12 mouse cellular contexts compared by ENCODE assay signal in the genomic region with DNA sequence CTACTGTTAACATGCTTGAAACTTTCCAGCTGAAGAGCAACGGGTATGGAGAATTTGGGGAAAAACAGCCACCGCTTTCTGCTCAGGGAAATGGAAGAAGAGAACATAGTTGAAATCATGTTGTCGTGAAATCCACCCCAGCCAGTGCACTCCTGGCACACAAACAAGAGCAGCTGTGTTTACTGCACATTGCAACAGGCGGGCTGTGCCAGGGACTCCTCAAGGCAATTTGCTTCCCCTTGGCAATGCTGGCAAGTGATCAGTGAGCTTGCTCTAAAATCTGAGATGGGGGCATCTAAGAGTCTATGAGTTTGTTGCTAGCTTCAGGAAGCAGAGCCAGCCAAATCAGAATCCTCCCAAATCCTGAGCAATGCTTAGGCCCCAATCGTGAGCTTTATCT. TPM values are rescaled to one million over a fixed set of nuclear protein-coding genes. Genes with fewer than 3 reads are reported as not detected.
A peak's percentile ranks its signal among the peaks of the same experiment; 100 is the strongest.
DNase-seq lines count a peak whose midpoint lies in the region; ATAC-seq and TF ChIP-seq lines count a peak whose summit lies in the region.
"Had no signal": no experiment of that assay in that cellular context is flagged by ENCODE, and none has a peak within 500 bp of the region (broad histone marks: within the 10 kb centered on the region; RNA-seq: fewer than 3 reads in every experiment).

No protein-coding gene starts in this region.

- H3K4me3 ChIP-seq in limb, embryonic 14.5 days (replicated peaks; ENCODE audit: low read length) = no peak overlapping the region
- H3K4me3 ChIP-seq in limb, embryonic 10.5 days = no peak overlapping the region
- no peak overlapping the region for H3K4me3 ChIP-seq in neural tube, embryonic 15.5 days (replicated peaks)
- H3K4me3 ChIP-seq in intestine, embryonic 16.5 days (ENCODE audit: low read length) = no peak overlapping the region

- H3K4me2 ChIP-seq in limb, embryonic 14.5 days (replicated peaks; ENCODE audit: low read depth, low read length, severe bottlenecking) = no peak overlapping the region
- H3K4me2 ChIP-seq in neural tube, embryonic 15.5 days = no peak overlapping the region
- no peak overlapping the region for H3K4me2 ChIP-seq in intestine, embryonic 16.5 days (ENCODE audit: low read depth, low read length)

- no peaks in the 10 kb centered on the region for H3K27me3 ChIP-seq in limb, embryonic 14.5 days (ENCODE audit: control insufficient read depth, insufficient read depth, low read length)
- no peaks in the 10 kb centered on the region for H3K27me3 ChIP-seq in limb, embryonic 10.5 days (ENCODE audit: low read depth, poor library complexity, severe bottlenecking)
- H3K27me3 ChIP-seq in neural tube, embryonic 15.5 days (replicated peaks) = no peaks in the 10 kb centered on the region
- H3K27me3 ChIP-seq in intestine, embryonic 16.5 days (replicated peaks; ENCODE audit: control insufficient read depth, insufficient read depth, low read length) = no peaks in the 10 kb centered on the region

- DNase-seq in limb, embryonic 14.5 days (ENCODE audit: low spot score) = peak; percentile 15
- DNase-seq in limb, embryonic 10.5 days (ENCODE audit: low spot score) = no peak
- peak; percentile 57 for DNase-seq in layer of hippocampus, adult 11-12 months (ENCODE audit: low spot score)
- DNase-seq in left cerebral cortex, postnatal 14 days (ENCODE audit: low spot score in 2 of 2) = peak; percentile 46 to 59
- DNase-seq in right cerebral cortex, postnatal 10 days (ENCODE audit: low spot score in 2 of 2) = peak; percentile 69 to 72
- DNase-seq: adrenal gland, adult 8-10 months; embryo, embryonic 11 days; liver had no signal

- no peak for ATAC-seq in limb, embryonic 14.5 days (ENCODE audit: low FRiP score, low read depth)
- ATAC-seq in neural tube, embryonic 15.5 days (ENCODE audit: low FRiP score) = no peak
- ATAC-seq in intestine, embryonic 16.5 days = no peak

- H3K27ac ChIP-seq in limb, embryonic 14.5 days (replicated peaks; ENCODE audit: low read depth, low read length) = no peak overlapping the region
- no peak overlapping the region for H3K27ac ChIP-seq in limb, embryonic 10.5 days
- no peak overlapping the region for H3K27ac ChIP-seq in neural tube, embryonic 15.5 days (replicated peaks)
- no peak overlapping the region for H3K27ac ChIP-seq in intestine, embryonic 16.5 days (ENCODE audit: low read length)

- H3K9me3 ChIP-seq in limb, embryonic 14.5 days (ENCODE audit: control insufficient read depth, low read length) = no peaks in the 10 kb centered on the region
- no peaks in the 10 kb centered on the region for H3K9me3 ChIP-seq in limb, embryonic 10.5 days (replicated peaks)
- no peaks in the 10 kb centered on the region for H3K9me3 ChIP-seq in neural tube, embryonic 15.5 days (replicated peaks)
- no peaks in the 10 kb centered on the region for H3K9me3 ChIP-seq in intestine, embryonic 16.5 days (ENCODE audit: control insufficient read depth, low read length)

- WGBS in limb, embryonic 14.5 days = 72% methylated on average over 5 of the region's 5 CpGs
- WGBS in limb, embryonic 10.5 days = 90% methylated on average over 5 of the region's 5 CpGs
- 88% methylated on average over 5 of the region's 5 CpGs for WGBS in neural tube, embryonic 15.5 days
- WGBS in intestine, embryonic 16.5 days = 75% methylated on average over 5 of the region's 5 CpGs

- H3K36me3 ChIP-seq in limb, embryonic 14.5 days (ENCODE audit: control insufficient read depth, insufficient read depth, low read length) = no peaks in the 10 kb centered on the region
- H3K36me3 ChIP-seq in limb, embryonic 10.5 days = no peaks in the 10 kb centered on the region
- H3K36me3 ChIP-seq in neural tube, embryonic 15.5 days = no peaks in the 10 kb centered on the region
- H3K36me3 ChIP-seq in intestine, embryonic 16.5 days (ENCODE audit: control insufficient read depth, insufficient read depth, low read length) = no peaks in the 10 kb centered on the region

- H3K4me1 ChIP-seq in limb, embryonic 14.5 days (ENCODE audit: control insufficient read depth, insufficient read depth, low read length) = no peaks in the 10 kb centered on the region
- no peaks in the 10 kb centered on the region for H3K4me1 ChIP-seq in limb, embryonic 10.5 days
- no peaks in the 10 kb centered on the region for H3K4me1 ChIP-seq in neural tube, embryonic 15.5 days
- no peaks in the 10 kb centered on the region for H3K4me1 ChIP-seq in intestine, embryonic 16.5 days (ENCODE audit: control insufficient read depth, insufficient read depth, low read length)

- TF ChIP-seq POLR2A in limb, embryonic 14.5 days (IDR thresholded peaks at IDR 0.05; ENCODE audit: borderline replicate concordance, extremely low read depth, insufficient read depth, insufficient read length) = no peak

- intact Hi-C loops in left cerebral cortex, postnatal 14 days (cut with DNase I) = no loop called here

- no peak overlapping the region for H3K9ac ChIP-seq in limb, embryonic 14.5 days (ENCODE audit: low read depth, low read length, severe bottlenecking)
- no peak overlapping the region for H3K9ac ChIP-seq in neural tube, embryonic 15.5 days (replicated peaks)
- H3K9ac ChIP-seq in intestine, embryonic 16.5 days (ENCODE audit: low read depth, low read length) = no peak overlapping the region

RNA-seq across cellular contexts. Expression of a gene that starts 5.6 kb away (rescaled TPM):
- not detected in 2 replicates for polyA plus RNA-seq in limb, embryonic 14.5 days (2012; rRNA removed)
- not detected in 2 replicates for polyA plus RNA-seq in limb, embryonic 14.5 days (2014; fragmentation: Nextera tagmentation; extraction: Ambion mirVana)
- not detected in 2 replicates for polyA plus RNA-seq in limb, embryonic 10.5 days (2016; fragmentation: Nextera tagmentation; extraction: Ambion mirVana)
- total RNA-seq in left cerebral cortex, postnatal 14 days (2021) = not detected
- polyA plus RNA-seq in neural tube, embryonic 15.5 days (2015; fragmentation: Nextera tagmentation; extraction: Ambion mirVana) = 0.09 TPM in 1 of 2 replicates, not detected in the other
- 0.09 and 0.31 TPM in 2 replicates for polyA plus RNA-seq in intestine, embryonic 16.5 days (2015; fragmentation: Nextera tagmentation; extraction: Ambion mirVana)
- total RNA-seq: gastrocnemius, postnatal 4 days; MEL had no signal

RNA-seq across cellular contexts. Expression of a gene that starts 13.3 kb away (rescaled TPM):
- polyA plus RNA-seq in limb, embryonic 14.5 days (2012; rRNA removed) = 0.04 and 0.34 TPM in 2 replicates
- polyA plus RNA-seq in limb, embryonic 14.5 days (2014; fragmentation: Nextera tagmentation; extraction: Ambion mirVana) = not detected in 2 replicates
- 0.09 TPM in 1 of 2 replicates, not detected in the other for polyA plus RNA-seq in limb, embryonic 10.5 days (2016; fragmentation: Nextera tagmentation; extraction: Ambion mirVana)
- total RNA-seq in left cerebral cortex, postnatal 14 days (2021) = not detected
- 0.42 and 3.6 TPM in 2 replicates for polyA plus RNA-seq in neural tube, embryonic 15.5 days (2015; fragmentation: Nextera tagmentation; extraction: Ambion mirVana)
- 53.8 and 90.3 TPM in 2 replicates for polyA plus RNA-seq in intestine, embryonic 16.5 days (2015; fragmentation: Nextera tagmentation; extraction: Ambion mirVana)
- total RNA-seq: gastrocnemius, postnatal 4 days; MEL had no signal

RNA-seq across cellular contexts. Expression of a gene that starts 25.0 kb away (rescaled TPM):
- polyA plus RNA-seq in limb, embryonic 14.5 days (2012; rRNA removed) = 0.05 TPM in 1 of 2 replicates, not detected in the other
- not detected in 2 replicates for polyA plus RNA-seq in limb, embryonic 14.5 days (2014; fragmentation: Nextera tagmentation; extraction: Ambion mirVana)
- not detected in 2 replicates for polyA plus RNA-seq in limb, embryonic 10.5 days (2016; fragmentation: Nextera tagmentation; extraction: Ambion mirVana)
- total RNA-seq in left cerebral cortex, postnatal 14 days (2021) = not detected
- not detected in 2 replicates for polyA plus RNA-seq in neural tube, embryonic 15.5 days (2015; fragmentation: Nextera tagmentation; extraction: Ambion mirVana)
- 0.12 TPM in 1 of 2 replicates, not detected in the other for polyA plus RNA-seq in intestine, embryonic 16.5 days (2015; fragmentation: Nextera tagmentation; extraction: Ambion mirVana)
- total RNA-seq: adrenal gland, adult 8-10 months; gastrocnemius, postnatal 4 days; MEL had no signal

RNA-seq across cellular contexts. Expression of a gene that starts 39.1 kb away (rescaled TPM):
- polyA plus RNA-seq in limb, embryonic 14.5 days (2012; rRNA removed) = 0.01 TPM in 1 of 2 replicates, not detected in the other
- not detected in 2 replicates for polyA plus RNA-seq in limb, embryonic 14.5 days (2014; fragmentation: Nextera tagmentation; extraction: Ambion mirVana)
- not detected in 2 replicates for polyA plus RNA-seq in limb, embryonic 10.5 days (2016; fragmentation: Nextera tagmentation; extraction: Ambion mirVana)
- not detected for total RNA-seq in left cerebral cortex, postnatal 14 days (2021)
- polyA plus RNA-seq in neural tube, embryonic 15.5 days (2015; fragmentation: Nextera tagmentation; extraction: Ambion mirVana) = 0.04 and 0.24 TPM in 2 replicates
- polyA plus RNA-seq in intestine, embryonic 16.5 days (2015; fragmentation: Nextera tagmentation; extraction: Ambion mirVana) = 1.3 and 1.9 TPM in 2 replicates

Comparison
In these comparisons a context has a peak if more than half of its experiments do, and no peak if none do; other contexts are left out.
1. RNA of a gene that starts 13.3 kb away (polyA plus RNA-seq): 53.8 to 90.3 TPM in intestine, embryonic 16.5 days; 0.42 to 3.6 TPM in neural tube, embryonic 15.5 days, 0.04 to 0.34 TPM in limb, embryonic 14.5 days and 0.09 TPM in limb, embryonic 10.5 days; every median in the first group is over 10 times any median in the second.